Mouse (Mus musculus) thymus, postnatal 10 days (tissue): ENCODE results near the gene Ndufa11.
A peak's percentile ranks its signal among the peaks of the same experiment; 100 is the strongest.

ENCODE experiments used
- DNase-seq, 2 experiments: peaks; one replicate each; pipeline ENCODE4 v3.0.0; 2021; ENCODE audit warnings: low spot score in 2 of 2

Gene Ndufa11

GRCm38 (mm10) chr17:56715914-56716654 lies 1.5 kb upstream of the Ndufa11 start:
- no peak for DNase-seq

GRCm38 (mm10) chr17:56716655-56717362 lies 758 bp upstream of the Ndufa11 start:
- peak; percentile 96 to 97 for DNase-seq

- DNase-seq = no peak
These were observed 4.9 kb downstream of the Ndufa11 start for GRCm38 (mm10) chr17:56722441-56722840.

- no peak for DNase-seq
These were observed 6.0 kb downstream of the Ndufa11 start for GRCm38 (mm10) chr17:56723419-56724161.

GRCm38 (mm10) chr17:56727029-56727649 lies 9.6 kb downstream of the Ndufa11 start:
- no peak for DNase-seq

GRCm38 (mm10) chr17:56727659-56728058 lies 10.1 kb downstream of the Ndufa11 start:
- no peak for DNase-seq

- no peak for DNase-seq
These were observed 10.6 kb downstream of the Ndufa11 start for GRCm38 (mm10) chr17:56728117-56728516.

GRCm38 (mm10) chr17:56729151-56729550 lies 11.6 kb downstream of the Ndufa11 start:
- no peak for DNase-seq

GRCm38 (mm10) chr17:56729656-56730055 lies 12.1 kb downstream of the Ndufa11 start:
- DNase-seq = no peak

GRCm38 (mm10) chr17:56736534-56736933 lies 19.0 kb downstream of the Ndufa11 start:
- no peak for DNase-seq

GRCm38 (mm10) chr17:56738221-56738620 lies 20.7 kb downstream of the Ndufa11 start:
- DNase-seq = no peak

GRCm38 (mm10) chr17:56740118-56740787 lies 22.7 kb downstream of the Ndufa11 start:
- DNase-seq = no peak

- no peak for DNase-seq
These were observed 23.2 kb downstream of the Ndufa11 start for GRCm38 (mm10) chr17:56740788-56741160.

- no peak for DNase-seq
These were observed 26.6 kb downstream of the Ndufa11 start for GRCm38 (mm10) chr17:56744173-56744572.

- no peak for DNase-seq
These were observed 34.0 kb downstream of the Ndufa11 start for GRCm38 (mm10) chr17:56751404-56752072.

GRCm38 (mm10) chr17:56753452-56753851 lies 35.9 kb downstream of the Ndufa11 start:
- DNase-seq = no peak

GRCm38 (mm10) chr17:56754271-56755185 lies 37.0 kb downstream of the Ndufa11 start:
- peak in 1 of 2 experiments; percentile 33 for DNase-seq

GRCm38 (mm10) chr17:56756703-56757399 lies 39.3 kb downstream of the Ndufa11 start:
- peak in 1 of 2 experiments; percentile 46 for DNase-seq
